Mouse (Mus musculus): ENCODE data around the gene Pitx3. TPM values are rescaled to one million over a fixed set of nuclear protein-coding genes. Genes with fewer than 3 reads are reported as not detected.
"Not testable (repeated sequence)": the region's sequence is repeated elsewhere in the genome, so short reads cannot be mapped to it uniquely, and the experiment has no call there.

The Pitx3 gene
- 0.87 and 0.89 TPM in 2 replicates for polyA plus RNA-seq (2016; fragmentation: Nextera tagmentation; extraction: Ambion mirVana)

DNA sequence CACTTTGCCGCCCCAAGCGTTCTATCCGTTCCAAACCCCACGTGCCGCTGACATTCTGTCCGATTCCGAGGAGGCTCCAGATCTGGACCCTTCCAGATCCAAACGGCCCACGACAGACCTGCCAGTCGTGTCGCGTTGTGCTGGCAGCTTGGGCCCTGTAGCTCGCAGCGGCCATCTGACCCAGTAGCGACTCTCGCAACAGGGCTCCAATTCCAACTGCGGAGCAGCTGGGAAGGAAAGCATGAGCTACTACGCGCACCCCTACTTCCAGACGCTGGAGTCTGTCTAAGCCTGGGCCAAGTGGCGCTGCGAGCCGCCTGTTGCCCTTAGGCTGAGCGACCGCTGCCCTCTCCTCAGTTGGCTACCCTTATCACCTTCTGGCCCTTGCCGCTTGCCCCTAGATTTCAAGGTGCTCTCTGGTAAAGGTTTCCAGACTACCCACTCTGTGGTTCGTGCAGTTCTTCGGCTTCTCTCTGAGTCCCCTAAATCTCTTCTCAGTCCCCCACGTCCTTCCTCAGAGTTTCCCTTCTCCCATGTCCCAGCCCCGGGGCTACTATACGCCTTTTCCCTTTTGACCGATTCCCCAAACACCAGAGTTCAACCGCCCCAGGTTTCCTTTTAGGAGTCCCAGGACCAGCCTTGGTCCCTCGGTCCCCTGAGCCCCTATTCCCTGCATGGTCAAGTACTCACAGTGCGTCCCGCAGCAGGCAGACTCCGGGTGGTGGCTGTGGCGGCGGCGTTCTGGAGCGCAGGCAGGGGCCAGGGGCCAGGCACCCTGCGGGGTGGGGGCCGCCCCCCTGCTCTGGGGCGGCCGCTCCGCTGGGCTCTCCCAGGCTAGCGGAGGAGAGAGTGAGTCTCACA is at the start of gene Pitx3:
Pitx3 (minus strand) TSS at position 816 of the 861 bp plus-strand sequence.
- H3K27me3 ChIP-seq (ENCODE audit: insufficient read depth, poor library complexity, severe bottlenecking), result peaks cover 83% of the 10 kb centered on the region
- peak within 1 kb of the TSS; percentile 24 for H3K27ac ChIP-seq
- peak within 1 kb of the TSS; percentile 74 for H3K4me3 ChIP-seq
- under 1% methylated on average over 46 of the region's 47 CpGs for WGBS
- no peaks in the 10 kb centered on the region for H3K9me3 ChIP-seq
- peak; percentile 78 for DNase-seq (ENCODE audit: low spot score)
- H3K4me1 ChIP-seq, result peaks cover 24% of the 10 kb centered on the region
- no peaks in the 10 kb centered on the region for H3K36me3 ChIP-seq

DNA sequence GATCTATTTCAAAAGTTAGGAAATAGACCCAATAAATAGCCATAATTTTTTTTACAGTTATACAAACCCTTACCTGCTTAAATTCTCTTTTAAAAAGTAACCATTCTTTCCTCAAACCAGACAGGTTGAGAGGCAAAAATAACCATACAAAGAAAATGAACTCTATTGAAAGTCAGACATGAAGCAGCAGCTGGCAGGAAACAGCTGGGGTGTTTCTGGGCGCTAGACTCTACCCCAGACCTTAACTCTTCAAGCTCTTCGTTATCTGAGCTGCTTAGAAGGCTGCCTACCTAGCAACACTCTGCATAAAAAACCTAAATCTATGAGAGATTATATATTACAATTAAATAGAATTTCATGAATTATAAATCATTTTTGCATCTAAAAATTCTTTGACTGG is 39.1 kb upstream of the Pitx3 start:
- no peak for DNase-seq (ENCODE audit: low spot score)
- H3K9me3 ChIP-seq, result no peaks in the 10 kb centered on the region
- H3K36me3 ChIP-seq, result peaks cover 10% of the 10 kb centered on the region
- no peak overlapping the region for H3K4me3 ChIP-seq
- no peaks in the 10 kb centered on the region for H3K27me3 ChIP-seq (ENCODE audit: insufficient read depth, poor library complexity, severe bottlenecking)
- peaks cover 22% of the 10 kb centered on the region; the same call in 1 of the 2 replicates for H3K4me1 ChIP-seq
- no peak overlapping the region for H3K27ac ChIP-seq
- 52% methylated on average over 2 of the region's 2 CpGs for WGBS

DNA sequence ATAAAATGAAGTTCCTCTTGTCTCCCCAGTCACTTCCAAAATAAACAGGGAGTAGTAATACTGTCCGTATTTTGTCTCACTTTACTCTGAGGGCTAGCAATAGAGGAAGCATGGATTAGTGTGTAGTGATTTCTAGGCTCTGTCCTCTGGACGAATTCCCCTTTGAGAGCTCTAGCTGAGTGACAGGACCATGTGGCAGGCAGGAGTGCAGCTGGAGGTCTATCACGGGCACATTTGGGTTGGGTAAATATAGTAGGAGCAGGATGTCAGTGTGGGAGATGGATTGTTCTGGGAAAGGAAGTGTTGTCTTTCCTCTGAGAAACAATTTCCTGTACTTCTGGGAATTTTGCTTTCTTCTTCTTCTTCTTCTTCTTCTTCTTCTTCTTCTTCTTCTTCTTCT is 38.5 kb upstream of the Pitx3 start:
- DNase-seq (ENCODE audit: low spot score), result no peak
- Histone ChIP-seq H3K4me1 (peaks cover 17% of the 10 kb centered on the region; the same call in 1 of the 2 replicates), H3K27me3 (ENCODE audit: insufficient read depth, poor library complexity, severe bottlenecking) (no peaks in the 10 kb centered on the region), H3K36me3 (peaks cover 12% of the 10 kb centered on the region), H3K4me3 (0 out of 2 replicates have a peak overlapping the region, but pooled peaks have one; percentile 27), H3K9me3 (no peaks in the 10 kb centered on the region), H3K27ac (peak overlapping the region; percentile 56; the same call in 1 of the 2 replicates)
- 14% methylated on average over 3 of the region's 3 CpGs for WGBS

DNA sequence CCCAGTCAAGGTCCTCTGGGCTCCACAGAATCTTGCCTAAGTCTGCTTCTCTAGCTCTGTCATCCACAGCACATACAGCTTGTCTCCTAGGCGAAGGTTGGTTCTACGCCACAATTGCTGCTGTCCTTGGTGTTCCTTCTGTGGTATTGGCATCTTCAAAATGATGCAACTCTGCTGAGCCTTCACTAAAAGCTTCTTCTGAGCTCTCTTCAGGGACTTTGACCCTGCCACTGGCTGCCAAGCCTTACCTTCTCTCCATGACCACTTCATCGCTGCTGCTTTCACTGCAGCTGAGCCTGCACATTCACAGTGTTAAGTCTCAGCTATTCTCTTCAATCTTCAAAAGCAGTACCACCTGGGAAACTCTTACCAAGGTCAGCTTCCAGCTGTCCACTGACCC is 34.1 kb upstream of the Pitx3 start:
- peaks cover 13% of the 10 kb centered on the region; the same call in 1 of the 2 replicates for H3K4me1 ChIP-seq
- H3K9me3 ChIP-seq, result no peaks in the 10 kb centered on the region
- H3K4me3 ChIP-seq, result no peak overlapping the region
- WGBS, result 92% methylated on average over 3 of the region's 3 CpGs
- no peak overlapping the region for H3K27ac ChIP-seq
- DNase-seq (ENCODE audit: low spot score), result no peak
- H3K27me3 ChIP-seq (ENCODE audit: insufficient read depth, poor library complexity, severe bottlenecking), result no peaks in the 10 kb centered on the region
- H3K36me3 ChIP-seq, result peaks cover 12% of the 10 kb centered on the region

DNA sequence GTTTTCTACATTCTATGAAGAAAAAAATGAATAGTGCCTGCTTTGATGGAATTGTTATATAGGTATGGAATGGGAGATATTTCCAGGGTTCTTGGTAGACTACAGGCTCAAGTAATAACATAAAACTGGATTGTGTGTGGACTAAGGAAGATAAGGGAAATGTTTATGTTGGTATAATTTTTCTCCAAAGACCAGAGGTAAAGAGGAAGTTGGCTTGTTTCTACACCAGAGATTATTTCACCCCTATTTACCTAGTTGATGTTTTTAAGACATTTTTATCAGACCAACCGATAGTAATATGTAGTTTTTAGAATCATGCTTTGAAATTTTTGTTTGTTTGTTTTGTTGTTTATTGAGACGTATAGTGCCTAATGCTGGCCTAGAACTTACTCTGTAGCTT is 32.1 kb upstream of the Pitx3 start:
- Histone ChIP-seq H3K36me3 (peaks cover 12% of the 10 kb centered on the region), H3K4me1 (no peaks in the 10 kb centered on the region), H3K27ac (no peak overlapping the region), H3K4me3 (no peak overlapping the region), H3K27me3 (ENCODE audit: insufficient read depth, poor library complexity, severe bottlenecking) (no peaks in the 10 kb centered on the region), H3K9me3 (no peaks in the 10 kb centered on the region)
- 88% methylated on average over 2 of the region's 2 CpGs for WGBS
- no peak for DNase-seq (ENCODE audit: low spot score)

DNA sequence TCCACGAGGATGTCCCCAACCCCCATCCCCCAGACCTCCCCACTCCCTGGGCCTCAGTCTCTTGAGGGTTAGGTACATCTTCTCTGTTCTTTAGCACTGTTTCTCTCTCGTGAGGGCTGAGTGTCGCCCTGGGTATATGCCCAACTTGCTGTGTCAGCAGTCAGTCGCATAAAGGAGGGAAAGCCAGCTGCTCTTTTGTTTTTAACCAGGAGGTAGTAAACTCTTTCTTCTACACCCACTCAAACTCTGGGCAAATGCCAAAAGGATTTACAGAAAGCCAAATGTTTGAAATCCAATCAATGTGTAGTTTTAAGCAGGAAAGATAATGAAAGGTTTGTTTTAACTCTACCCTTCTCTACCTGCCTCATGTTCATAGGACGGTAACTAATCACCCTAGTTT is 28.9 kb upstream of the Pitx3 start:
- Histone ChIP-seq H3K4me1 (no peaks in the 10 kb centered on the region), H3K27me3 (ENCODE audit: insufficient read depth, poor library complexity, severe bottlenecking) (no peaks in the 10 kb centered on the region), H3K4me3 (no peak overlapping the region), H3K36me3 (peaks cover 8% of the 10 kb centered on the region), H3K9me3 (no peaks in the 10 kb centered on the region), H3K27ac (no peak overlapping the region)
- WGBS, result 60% methylated on average over 5 of the region's 5 CpGs
- DNase-seq (ENCODE audit: low spot score), result no peak

DNA sequence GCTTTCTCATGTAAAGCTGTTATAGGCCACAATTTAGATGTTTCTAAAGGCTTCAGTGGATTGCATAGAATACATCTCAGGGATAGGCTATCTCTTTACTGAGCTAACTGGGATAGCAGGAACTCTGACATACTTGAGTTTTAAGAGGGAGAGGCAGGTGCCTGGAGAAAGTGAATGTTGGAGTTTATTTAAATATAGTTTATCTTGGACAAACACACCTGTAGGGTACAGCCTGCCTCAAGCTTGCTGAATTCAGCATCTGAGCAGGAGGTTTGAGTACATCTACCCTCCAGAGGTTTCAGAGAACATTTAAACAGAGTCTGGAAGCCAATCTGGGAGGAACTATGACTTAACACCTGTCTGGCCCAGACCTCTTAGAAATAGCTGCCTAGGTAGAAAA is 27.0 kb upstream of the Pitx3 start:
- no peaks in the 10 kb centered on the region for H3K27me3 ChIP-seq (ENCODE audit: insufficient read depth, poor library complexity, severe bottlenecking)
- no peak overlapping the region for H3K4me3 ChIP-seq
- DNase-seq (ENCODE audit: low spot score), result no peak
- H3K9me3 ChIP-seq, result no peaks in the 10 kb centered on the region
- H3K27ac ChIP-seq, result no peak overlapping the region
- peaks cover 25% of the 10 kb centered on the region for H3K36me3 ChIP-seq
- H3K4me1 ChIP-seq, result no peaks in the 10 kb centered on the region

DNA sequence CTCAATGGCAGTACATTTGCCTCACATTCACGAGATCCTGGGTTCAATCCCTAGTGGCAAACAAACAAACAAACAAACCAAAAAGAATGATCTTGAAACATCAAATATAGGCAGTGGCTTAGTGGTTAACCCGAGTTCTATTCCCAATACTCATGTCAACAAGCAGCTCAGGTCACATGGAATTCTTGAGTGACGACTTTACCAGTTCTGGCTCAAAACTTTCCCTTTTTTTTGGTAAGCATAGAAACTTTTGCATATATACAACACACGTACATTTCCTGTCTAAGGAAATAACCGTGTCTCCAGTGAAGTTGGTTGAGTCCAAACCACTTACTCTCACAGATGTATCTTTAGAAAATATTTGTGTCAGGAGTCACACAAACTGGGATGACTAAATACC is 24.4 kb upstream of the Pitx3 start:
- Histone ChIP-seq H3K36me3 (peaks cover 25% of the 10 kb centered on the region), H3K27me3 (ENCODE audit: insufficient read depth, poor library complexity, severe bottlenecking) (no peaks in the 10 kb centered on the region), H3K4me1 (no peaks in the 10 kb centered on the region), H3K4me3 (no peak overlapping the region), H3K27ac (no peak overlapping the region), H3K9me3 (no peaks in the 10 kb centered on the region)
- 87% methylated on average over 5 of the region's 5 CpGs for WGBS
- DNase-seq (ENCODE audit: low spot score), result no peak

DNA sequence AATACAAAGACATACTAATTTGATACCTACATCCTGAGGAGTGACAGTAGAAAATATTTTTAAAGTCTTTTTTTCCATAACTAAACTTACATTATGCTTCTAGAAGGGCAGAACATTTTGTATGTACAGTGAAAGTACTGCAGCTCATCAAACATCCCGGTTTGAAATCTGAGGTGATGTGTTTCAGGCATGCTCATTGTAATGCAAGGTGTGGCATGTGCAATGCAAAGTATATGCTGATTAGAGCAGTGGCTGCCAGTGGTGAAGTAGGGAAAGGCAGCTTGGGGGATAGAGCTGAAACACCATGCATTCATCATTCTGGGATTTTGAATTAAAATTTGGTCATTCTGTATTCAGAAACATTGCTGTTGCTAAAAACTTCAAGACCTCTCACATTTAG is 21.8 kb upstream of the Pitx3 start:
- 62% methylated on average over 1 of the region's 1 CpGs for WGBS
- Histone ChIP-seq H3K36me3 (peaks cover 44% of the 10 kb centered on the region), H3K4me3 (no peak overlapping the region), H3K27ac (no peak overlapping the region), H3K9me3 (no peaks in the 10 kb centered on the region), H3K4me1 (no peaks in the 10 kb centered on the region), H3K27me3 (ENCODE audit: insufficient read depth, poor library complexity, severe bottlenecking) (no peaks in the 10 kb centered on the region)
- no peak for DNase-seq (ENCODE audit: low spot score)

DNA sequence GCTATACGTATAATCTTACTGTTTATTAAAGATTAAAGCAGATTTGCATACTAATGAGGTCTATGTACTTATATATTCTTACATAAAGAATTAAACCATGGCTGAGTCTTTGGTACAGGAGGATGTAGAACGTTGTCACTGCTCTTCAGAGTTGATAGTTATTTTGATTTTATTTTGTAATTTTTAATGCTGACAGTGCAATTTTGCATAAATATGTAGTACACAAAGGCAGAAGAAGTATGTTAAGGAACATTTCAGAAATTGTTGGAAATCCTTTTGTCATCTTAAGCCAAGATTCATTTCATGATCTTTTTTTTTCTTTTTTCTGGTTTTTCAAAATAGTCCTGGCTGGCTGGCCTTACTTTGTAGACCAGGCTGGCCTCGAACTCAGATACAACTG is 21.3 kb upstream of the Pitx3 start:
- DNase-seq (ENCODE audit: low spot score), result no peak
- Histone ChIP-seq H3K36me3 (peaks cover 47% of the 10 kb centered on the region), H3K4me1 (no peaks in the 10 kb centered on the region), H3K4me3 (no peak overlapping the region), H3K27me3 (ENCODE audit: insufficient read depth, poor library complexity, severe bottlenecking) (no peaks in the 10 kb centered on the region), H3K9me3 (no peaks in the 10 kb centered on the region), H3K27ac (no peak overlapping the region)
- WGBS, result 88% methylated on average over 3 of the region's 3 CpGs

DNA sequence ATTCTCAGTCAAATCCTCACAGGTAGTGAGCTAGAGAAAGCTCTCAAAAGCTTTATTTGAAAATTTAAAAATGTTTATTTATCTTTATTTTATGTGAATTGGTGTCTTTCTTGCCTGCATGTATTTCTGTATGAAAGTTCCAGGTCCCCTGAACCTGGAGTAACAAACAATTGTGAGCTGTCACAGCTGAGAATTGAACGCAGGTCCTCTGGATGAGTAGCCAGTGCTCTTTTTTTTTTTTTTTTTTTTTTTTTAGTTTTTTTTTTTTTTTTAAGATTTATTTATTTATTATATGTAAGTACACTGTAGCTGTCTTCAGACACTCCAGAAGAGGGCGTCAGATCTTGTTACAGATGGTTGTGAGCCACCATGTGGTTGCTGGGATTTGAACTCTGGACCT is 19.0 kb upstream of the Pitx3 start:
- 75% methylated on average over 2 of the region's 2 CpGs for WGBS
- H3K4me1 ChIP-seq; H3K27ac ChIP-seq; H3K9me3 ChIP-seq; H3K4me3 ChIP-seq; DNase-seq (ENCODE audit: low spot score); H3K27me3 ChIP-seq (ENCODE audit: insufficient read depth, poor library complexity, severe bottlenecking): not testable (repeated sequence)
- peaks cover 56% of the 10 kb centered on the region for H3K36me3 ChIP-seq

DNA sequence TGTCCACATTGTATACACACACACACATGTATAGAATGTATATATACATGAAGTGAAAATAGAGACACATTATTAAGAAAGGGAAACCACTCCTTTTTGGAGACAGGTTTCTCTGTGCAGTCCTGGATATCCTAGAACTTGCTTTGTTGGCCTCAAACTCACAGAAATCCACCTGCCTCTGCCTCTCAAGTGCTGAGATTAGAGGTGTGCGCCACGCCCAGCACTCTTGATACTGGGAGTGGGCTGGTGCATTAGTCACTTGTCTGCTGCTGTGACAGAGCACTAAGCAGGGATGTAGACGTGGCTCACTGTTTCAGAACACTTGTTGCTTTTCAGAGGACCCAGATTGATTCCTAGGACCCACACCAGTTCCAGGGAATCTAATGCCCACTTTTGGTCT is 17.8 kb upstream of the Pitx3 start:
- peaks cover 46% of the 10 kb centered on the region for H3K36me3 ChIP-seq
- H3K4me1 ChIP-seq, result no peaks in the 10 kb centered on the region
- H3K27ac ChIP-seq, result no peak overlapping the region
- 83% methylated on average over 3 of the region's 3 CpGs for WGBS
- no peak for DNase-seq (ENCODE audit: low spot score)
- no peaks in the 10 kb centered on the region for H3K27me3 ChIP-seq (ENCODE audit: insufficient read depth, poor library complexity, severe bottlenecking)
- no peaks in the 10 kb centered on the region for H3K9me3 ChIP-seq
- H3K4me3 ChIP-seq, result no peak overlapping the region

DNA sequence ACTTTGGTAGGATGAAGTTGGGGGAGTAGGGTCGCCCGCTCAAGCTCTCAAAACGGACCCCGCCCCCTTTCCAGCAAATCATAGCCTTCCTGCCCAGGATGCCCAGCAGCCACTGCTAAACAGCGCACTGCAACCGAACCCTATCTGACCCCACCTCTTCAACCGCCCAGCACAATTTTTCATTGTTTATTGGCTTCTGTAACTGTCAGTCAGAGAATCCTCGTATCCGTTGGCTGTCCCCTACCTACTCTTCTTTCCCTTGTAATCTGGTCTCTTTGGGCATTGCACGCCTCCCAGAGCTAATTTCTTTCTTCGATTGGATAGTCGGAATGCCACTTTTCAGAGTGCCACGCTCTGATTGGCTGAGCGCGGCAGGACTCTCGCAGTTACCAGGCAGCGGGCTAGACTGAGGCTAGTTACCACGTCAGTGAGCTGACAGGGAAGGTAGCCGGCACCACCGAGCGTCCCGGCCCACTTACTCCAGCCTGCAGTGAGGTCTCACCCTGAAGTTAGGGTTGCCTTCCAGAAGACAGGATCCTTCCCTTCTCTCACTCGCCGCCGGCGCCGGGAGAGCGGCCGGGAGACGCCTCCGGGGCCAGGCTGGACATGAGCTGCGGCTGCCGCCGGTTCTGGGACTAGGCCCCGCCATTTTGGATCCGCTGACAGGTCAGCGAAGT is 4.1 kb upstream of the Pitx3 start, which contains the start of gene Gbf1:
Gbf1 (plus strand) TSS at position 383 of the 677 bp plus-strand sequence.
- H3K4me1 ChIP-seq, result peaks cover 33% of the 10 kb centered on the region
- peak within 1 kb of the TSS; percentile 82 for H3K27ac ChIP-seq
- no peaks in the 10 kb centered on the region; the same call in 1 of the 2 replicates for H3K36me3 ChIP-seq
- H3K9me3 ChIP-seq, result no peaks in the 10 kb centered on the region
- WGBS, result under 1% methylated on average over 37 of the region's 37 CpGs
- peaks cover 38% of the 10 kb centered on the region for H3K27me3 ChIP-seq (ENCODE audit: insufficient read depth, poor library complexity, severe bottlenecking)
- peak within 1 kb of the TSS; percentile 78 for H3K4me3 ChIP-seq
- peak; percentile 98 for DNase-seq (ENCODE audit: low spot score)
